Mouse (Mus musculus) liver (tissue): ENCODE results near the gene Nt5dc2.

Experiments
- DNase-seq: peaks from one replicate; pipeline ENCODE4 v3.0.0-alpha.2; 2020; ENCODE audit warnings: mixed read lengths

The Nt5dc2 gene

GRCm38 (mm10) chr14:31169508-31169907 lies 38.7 kb downstream of the Nt5dc2 start:
- no peak for DNase-seq

- DNase-seq = no peak
These were observed 40.1 kb downstream of the Nt5dc2 start for GRCm38 (mm10) chr14:31170963-31171362.

GRCm38 (mm10) chr14:31171386-31171785 lies 40.5 kb downstream of the Nt5dc2 start:
- DNase-seq = no peak

- no peak for DNase-seq
These were observed 41.0 kb downstream of the Nt5dc2 start for GRCm38 (mm10) chr14:31171821-31172220.

GRCm38 (mm10) chr14:31172781-31173455 lies 42.1 kb downstream of the Nt5dc2 start:
- no peak for DNase-seq

- DNase-seq = no peak
These were observed 42.7 kb downstream of the Nt5dc2 start for GRCm38 (mm10) chr14:31173537-31173936.

- no peak for DNase-seq
These were observed 46.4 kb downstream of the Nt5dc2 start for GRCm38 (mm10) chr14:31177287-31177686.

- no peak for DNase-seq
These were observed 46.9 kb downstream of the Nt5dc2 start for GRCm38 (mm10) chr14:31177715-31178114.

GRCm38 (mm10) chr14:31179677-31180365 lies 49.0 kb downstream of the Nt5dc2 start:
- no peak for DNase-seq

- no peak for DNase-seq
These were observed 50.7 kb downstream of the Nt5dc2 start for GRCm38 (mm10) chr14:31181512-31181911.

- DNase-seq = no peak
These were observed 52.0 kb downstream of the Nt5dc2 start for GRCm38 (mm10) chr14:31182786-31183290.

- DNase-seq = no peak
These were observed 52.7 kb downstream of the Nt5dc2 start for GRCm38 (mm10) chr14:31183541-31183940.

- DNase-seq = no peak
These were observed 53.3 kb downstream of the Nt5dc2 start for GRCm38 (mm10) chr14:31184195-31184594.

GRCm38 (mm10) chr14:31186656-31187055 lies 55.8 kb downstream of the Nt5dc2 start:
- no peak for DNase-seq
